Mouse (Mus musculus) CH12.LX (cell line): ENCODE measurements at regions not wholly inside any gene's neighbourhood (a gene's known extent, or its start where the extent isn't known, plus 50 kb on each side); places are given as distances from the start of the nearest gene placed in this dataset.

Source experiments
- CHD2 ChIP-seq: IDR thresholded peaks from 2 replicates; pipeline ENCODE4 v1.6.1; 2011; ENCODE audit warnings: low read length, improper control_type of control experiment
- CTCF ChIP-seq, 2 experiments: IDR thresholded peaks in 1 of 2; conservative IDR thresholded peaks in 1 of 2; 2 replicates each; pipeline ENCODE4 v1.5.1; 2011 to 2012; ENCODE audit warnings: low read depth in 2 of 2, low read length in 2 of 2, improper control_type of control experiment in 1 of 2, inconsistent platforms in 1 of 2, mild to moderate bottlenecking in 1 of 2, moderate library complexity in 1 of 2
- ELF1 ChIP-seq: IDR thresholded peaks from 2 replicates; pipeline ENCODE4 v1.6.1; 2014; ENCODE audit warnings: low read depth, mild to moderate bottlenecking, inconsistent platforms, low read length, improper control_type of control experiment
- TCF12 ChIP-seq: IDR thresholded peaks from 2 replicates; pipeline ENCODE4 v1.6.1; 2014; ENCODE audit warnings: low read depth, mild to moderate bottlenecking, inconsistent platforms, low read length, improper control_type of control experiment
- ZNF384 ChIP-seq: IDR thresholded peaks from 2 replicates; pipeline ENCODE4 v1.6.1; 2012; ENCODE audit warnings: low read depth, low read length, improper control_type of control experiment, inconsistent platforms

GRCm38 (mm10) chr1:154100556-154100955 lies 100.4 kb upstream of the Zfp648 start:
- no peak for TF ChIP-seq ZNF384
- no peak for TF ChIP-seq CTCF (conservative IDR thresholded peaks at IDR 0.05 in 1 of 2, IDR thresholded peaks at IDR 0.05 in 1 of 2; ENCODE audit: low read depth in 2 of 2, low read length in 2 of 2)
- no peak for TF ChIP-seq ELF1
- no peak for TF ChIP-seq CHD2
- no peak for TF ChIP-seq TCF12
